8 mouse cellular contexts compared by ENCODE assay signal in the genomic region with DNA sequence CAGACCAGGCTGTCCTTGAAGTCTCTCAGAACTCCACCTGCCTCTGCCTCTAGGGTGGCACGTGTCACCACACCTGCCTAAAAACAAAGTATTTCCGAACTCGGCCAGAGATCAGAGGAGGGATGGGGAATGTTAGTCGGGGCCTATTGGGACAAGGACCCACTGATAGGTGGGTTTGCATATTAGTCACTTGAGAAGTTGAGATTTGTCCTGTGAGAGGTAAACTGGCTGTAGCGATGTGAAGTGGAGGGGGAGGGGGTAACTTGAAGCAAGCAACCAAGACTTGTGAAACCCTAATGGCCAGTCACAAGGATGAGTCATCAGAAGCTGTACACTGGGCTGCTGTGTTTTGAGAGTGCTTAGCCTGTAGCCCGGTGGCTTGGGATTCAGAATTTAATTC. TPM values are rescaled to one million over a fixed set of nuclear protein-coding genes. Genes with fewer than 3 reads are reported as not detected.
A peak's percentile ranks its signal among the peaks of the same experiment; 100 is the strongest.
DNase-seq lines count a peak whose midpoint lies in the region; ATAC-seq and TF ChIP-seq lines count a peak whose summit lies in the region.

No protein-coding gene starts in this region.

- DNase-seq in CD4-positive helper T cell, adult 2 months (ENCODE audit: low read depth, low spot score), result peak; percentile 57
- DNase-seq in R1 (ENCODE audit: low read depth, low spot score), result peak; percentile 53
- no peak for DNase-seq in hindbrain, embryonic 11.5 days (ENCODE audit: low spot score)
- no peak for DNase-seq in midbrain, postnatal 0 days (ENCODE audit: low spot score)
- DNase-seq in cerebellum, postnatal 10 days, result no peak

- peak overlapping the region; percentile 83 for H3K4me2 ChIP-seq in hindbrain, embryonic 11.5 days (replicated peaks; ENCODE audit: low read depth, low read length)
- peak overlapping the region; percentile 95 for H3K4me2 ChIP-seq in limb, embryonic 15.5 days
- H3K4me2 ChIP-seq in midbrain, postnatal 0 days (ENCODE audit: low read depth, low read length, poor library complexity, severe bottlenecking), result peak overlapping the region; percentile 82

- no peak overlapping the region; the same call in 1 of the 2 replicates for H3K9ac ChIP-seq in hindbrain, embryonic 11.5 days (ENCODE audit: low read depth, low read length)
- 0 out of 2 replicates have a peak overlapping the region, but pooled peaks have one; percentile 14 for H3K9ac ChIP-seq in limb, embryonic 15.5 days
- no peak overlapping the region for H3K9ac ChIP-seq in midbrain, postnatal 0 days (replicated peaks; ENCODE audit: low read length, poor library complexity, severe bottlenecking)

- no peak overlapping the region for H3K27ac ChIP-seq in hindbrain, embryonic 11.5 days (ENCODE audit: low read depth, low read length)
- H3K27ac ChIP-seq in limb, embryonic 15.5 days, result no peak overlapping the region
- H3K27ac ChIP-seq in midbrain, postnatal 0 days (ENCODE audit: low read depth, low read length), result no peak overlapping the region

- ATAC-seq in hindbrain, embryonic 11.5 days (ENCODE audit: low FRiP score), result no peak
- no peak for ATAC-seq in limb, embryonic 15.5 days (ENCODE audit: insufficient number of reproducible peaks, low FRiP score, low TSS enrichment, low read depth)
- no peak for ATAC-seq in midbrain, postnatal 0 days (ENCODE audit: low FRiP score)
- no peak for ATAC-seq in frontal cortex, adult (ENCODE audit: low TSS enrichment)

- TF ChIP-seq CTCF in midbrain, postnatal 0 days (IDR thresholded peaks at IDR 0.05), result no peak

- peaks cover 48% of the 10 kb centered on the region for H3K4me1 ChIP-seq in erythroblast, embryonic 14.5 days (ENCODE audit: control insufficient read depth)
- H3K4me1 ChIP-seq in hindbrain, embryonic 11.5 days (replicated peaks; ENCODE audit: control insufficient read depth, insufficient read depth, low read length), result peaks cover 2% of the 10 kb centered on the region; the same call in 1 of the 2 replicates
- peaks cover 25% of the 10 kb centered on the region for H3K4me1 ChIP-seq in limb, embryonic 15.5 days
- peaks cover 10% of the 10 kb centered on the region; the same call in 1 of the 2 replicates for H3K4me1 ChIP-seq in midbrain, postnatal 0 days (ENCODE audit: insufficient read depth, low read length)

- no peaks in the 10 kb centered on the region for H3K9me3 ChIP-seq in erythroblast, embryonic 14.5 days (ENCODE audit: control insufficient read depth, low read length)
- H3K9me3 ChIP-seq in hindbrain, embryonic 11.5 days (ENCODE audit: control insufficient read depth, low read length), result no peaks in the 10 kb centered on the region
- no peaks in the 10 kb centered on the region for H3K9me3 ChIP-seq in limb, embryonic 15.5 days
- H3K9me3 ChIP-seq in midbrain, postnatal 0 days (ENCODE audit: low read length), result no peaks in the 10 kb centered on the region

- peaks cover 10% of the 10 kb centered on the region for H3K27me3 ChIP-seq in erythroblast, embryonic 14.5 days (ENCODE audit: control insufficient read depth)
- H3K27me3 ChIP-seq in hindbrain, embryonic 11.5 days (ENCODE audit: control insufficient read depth, insufficient read depth, low read length), result no peaks in the 10 kb centered on the region
- H3K27me3 ChIP-seq in limb, embryonic 15.5 days, result no peaks in the 10 kb centered on the region
- no peaks in the 10 kb centered on the region for H3K27me3 ChIP-seq in midbrain, postnatal 0 days (ENCODE audit: insufficient read depth, low read length)

- peaks cover 45% of the 10 kb centered on the region for H3K36me3 ChIP-seq in erythroblast, embryonic 14.5 days (ENCODE audit: control insufficient read depth)
- H3K36me3 ChIP-seq in hindbrain, embryonic 11.5 days (ENCODE audit: control insufficient read depth, insufficient read depth, low read length), result no peaks in the 10 kb centered on the region
- peaks cover 6% of the 10 kb centered on the region; the same call in 1 of the 2 replicates for H3K36me3 ChIP-seq in limb, embryonic 15.5 days
- H3K36me3 ChIP-seq in midbrain, postnatal 0 days (ENCODE audit: insufficient read depth, low read length), result peaks cover 3% of the 10 kb centered on the region; the same call in 1 of the 2 replicates

- peak overlapping the region; percentile 92 for H3K4me3 ChIP-seq in erythroblast, embryonic 14.5 days (replicated peaks)
- H3K4me3 ChIP-seq in hindbrain, embryonic 11.5 days (ENCODE audit: low read depth, low read length), result peak overlapping the region; percentile 94
- peak overlapping the region; percentile 85 for H3K4me3 ChIP-seq in limb, embryonic 15.5 days
- H3K4me3 ChIP-seq in midbrain, postnatal 0 days (ENCODE audit: low read depth, low read length), result peak overlapping the region; percentile 91

- WGBS in hindbrain, embryonic 11.5 days, result 34% methylated on average over 6 of the region's 6 CpGs
- WGBS in limb, embryonic 15.5 days, result 12% methylated on average over 6 of the region's 6 CpGs
- 38% methylated on average over 6 of the region's 6 CpGs for WGBS in midbrain, postnatal 0 days

RNA-seq across cellular contexts. Expression of a gene that starts 1.5 kb away (rescaled TPM):
- polyA plus RNA-seq in erythroblast, embryonic 14.5 days (2012), result not detected in 2 replicates
- 0.20 and 0.68 TPM in 2 replicates for polyA plus RNA-seq in hindbrain, embryonic 11.5 days (2014; fragmentation: Nextera tagmentation; extraction: Ambion mirVana)
- polyA plus RNA-seq in limb, embryonic 15.5 days (2015; fragmentation: Nextera tagmentation; extraction: Ambion mirVana), result 0.33 and 0.50 TPM in 2 replicates
- 0.38 and 0.80 TPM in 2 replicates for total RNA-seq in midbrain, postnatal 0 days (2014; rRNA removed)
- 0.39 and 0.49 TPM in 2 replicates for polyA plus RNA-seq in midbrain, postnatal 0 days (2015; fragmentation: Nextera tagmentation; extraction: Ambion mirVana)

RNA-seq across cellular contexts. Expression of a gene that starts 2.8 kb away (rescaled TPM):
- 0.33 and 0.47 TPM in 2 replicates for polyA plus RNA-seq in erythroblast, embryonic 14.5 days (2012)
- 141 and 148 TPM in 2 replicates for polyA plus RNA-seq in hindbrain, embryonic 11.5 days (2014; fragmentation: Nextera tagmentation; extraction: Ambion mirVana)
- 115 and 119 TPM in 2 replicates for polyA plus RNA-seq in limb, embryonic 15.5 days (2015; fragmentation: Nextera tagmentation; extraction: Ambion mirVana)
- total RNA-seq in midbrain, postnatal 0 days (2014; rRNA removed), result 79.8 and 102 TPM in 2 replicates
- 99.4 and 103 TPM in 2 replicates for polyA plus RNA-seq in midbrain, postnatal 0 days (2015; fragmentation: Nextera tagmentation; extraction: Ambion mirVana)

RNA-seq across cellular contexts. Expression of a gene that starts 25.4 kb away (rescaled TPM):
- polyA plus RNA-seq in erythroblast, embryonic 14.5 days (2012), result not detected in 2 replicates
- 9.0 and 9.7 TPM in 2 replicates for polyA plus RNA-seq in hindbrain, embryonic 11.5 days (2014; fragmentation: Nextera tagmentation; extraction: Ambion mirVana)
- 18.9 and 23.6 TPM in 2 replicates for polyA plus RNA-seq in limb, embryonic 15.5 days (2015; fragmentation: Nextera tagmentation; extraction: Ambion mirVana)
- 10.7 and 13.5 TPM in 2 replicates for total RNA-seq in midbrain, postnatal 0 days (2014; rRNA removed)
- polyA plus RNA-seq in midbrain, postnatal 0 days (2015; fragmentation: Nextera tagmentation; extraction: Ambion mirVana), result 4.2 and 4.5 TPM in 2 replicates

RNA-seq across cellular contexts. Expression of a gene that starts 44.1 kb away (rescaled TPM):
- polyA plus RNA-seq in erythroblast, embryonic 14.5 days (2012), result not detected in 2 replicates
- not detected in 2 replicates for polyA plus RNA-seq in hindbrain, embryonic 11.5 days (2014; fragmentation: Nextera tagmentation; extraction: Ambion mirVana)
- polyA plus RNA-seq in limb, embryonic 15.5 days (2015; fragmentation: Nextera tagmentation; extraction: Ambion mirVana), result not detected in 2 replicates
- not detected in 2 replicates for total RNA-seq in midbrain, postnatal 0 days (2014; rRNA removed)
- polyA plus RNA-seq in midbrain, postnatal 0 days (2015; fragmentation: Nextera tagmentation; extraction: Ambion mirVana), result not detected in 2 replicates

Comparison
In these comparisons a context has a peak if more than half of its experiments do, and no peak if none do; other contexts are left out.
1. DNase-seq: peak in CD4-positive helper T cell, adult 2 months (single experiment) and R1 (single experiment); none in hindbrain, embryonic 11.5 days (single experiment), midbrain, postnatal 0 days (single experiment) and cerebellum, postnatal 10 days (0 of 2).
2. RNA of a gene that starts 2.8 kb away (polyA plus RNA-seq): 141 to 148 TPM in hindbrain, embryonic 11.5 days, 115 to 119 TPM in limb, embryonic 15.5 days and 99.4 to 103 TPM in midbrain, postnatal 0 days; 0.33 to 0.47 TPM in erythroblast, embryonic 14.5 days; every median in the first group is over 10 times any median in the second.
3. Peak in every context shown above with its lines, with median percentiles within 50 percentile points of each other: H3K4me3 ChIP-seq and H3K4me2 ChIP-seq.